Mouse (Mus musculus) kidney, embryonic 14.5 days (tissue): ENCODE data around the gene Lrrc29. TPM values are rescaled to one million over a fixed set of nuclear protein-coding genes. Genes with fewer than 3 reads are reported as not detected.

Experiments used
- ATAC-seq: fragments of 200-750 bp; cut with Nextera tagmentation; 2 replicates; pipeline ENCODE4 v1.8.0; 2017; ENCODE audit warnings: moderate number of reproducible peaks, mild to moderate bottlenecking, moderate TSS enrichment, moderate library complexity; ENCODE audit not compliant: low FRiP score, low TSS enrichment
- H3K27ac ChIP-seq: fragments of 300-500 bp; sonication (generic); 2 replicates; pipeline ENCODE4 v1.5.1; 2014; ENCODE audit warnings: low read depth, mild to moderate bottlenecking, low read length, moderate library complexity, mixed read lengths
- H3K27me3 ChIP-seq: fragments of 300-500 bp; sonication (generic); 2 replicates; pipeline ENCODE4 v1.6.1; 2014; ENCODE audit warnings: mild to moderate bottlenecking, low read length; ENCODE audit not compliant: control insufficient read depth, insufficient read depth
- H3K36me3 ChIP-seq: fragments of 300-500 bp; sonication (generic); 2 replicates; pipeline ENCODE4 v1.6.1; 2014; ENCODE audit warnings: low read length, mixed read lengths; ENCODE audit not compliant: control insufficient read depth, insufficient read depth
- H3K4me1 ChIP-seq: fragments of 300-500 bp; sonication (generic); 2 replicates; pipeline ENCODE4 v1.6.1; 2014; ENCODE audit warnings: low read length, mixed read lengths; ENCODE audit not compliant: control insufficient read depth, insufficient read depth
- H3K4me2 ChIP-seq: fragments of 300-500 bp; sonication (generic); replicated peaks from 2 replicates; pipeline ENCODE4 v1.6.1; 2014; ENCODE audit warnings: low read depth, mild to moderate bottlenecking, low read length
- H3K4me3 ChIP-seq: fragments of 300-500 bp; sonication (generic); 2 replicates; pipeline ENCODE4 v1.5.1; 2014; ENCODE audit warnings: mild to moderate bottlenecking, low read length
- H3K9ac ChIP-seq: fragments of 300-500 bp; sonication (generic); 2 replicates; pipeline ENCODE4 v1.6.1; 2014; ENCODE audit warnings: low read depth, mild to moderate bottlenecking, low read length, moderate library complexity
- H3K9me3 ChIP-seq: fragments of 300-500 bp; sonication (generic); 2 replicates; pipeline ENCODE4 v1.6.1; 2016; ENCODE audit warnings: low read length; ENCODE audit not compliant: control insufficient read depth
- WGBS: fragments of 180-500 bp; shearing (Covaris S2); extraction: QIAGEN DNeasy Blood & Tissue Kit; methylation state at CpG from one replicate; pipeline ENCODE4 v1.1.7; 2014; 5-methylcytosine and 5-hydroxymethylcytosine counted together
- polyA plus RNA-seq: library from polyadenylated mRNA; unstranded; fragments of >200 nt; fragmentation: Nextera tagmentation; extraction: Ambion mirVana; gene quantifications from 2 replicates; pipeline ENCODE4 v1.2.1, GENCODE M21; 2014

The Lrrc29 gene
- polyA plus RNA-seq, 1 experiment from 2014 or later, result 2.1 TPM

- WGBS, result 1% methylated on average over 28 of the region's 34 CpGs
- H3K4me3 ChIP-seq, result peak overlapping the region; percentile 79
- H3K27me3 ChIP-seq, result no peaks in the 10 kb centered on the region
- no peaks in the 10 kb centered on the region for H3K36me3 ChIP-seq
- peak overlapping the region; percentile 84 for H3K27ac ChIP-seq
- H3K9ac ChIP-seq, result peak overlapping the region; percentile 74
- ATAC-seq, result peak; percentile 41
- H3K4me1 ChIP-seq, result peaks cover 27% of the 10 kb centered on the region
- H3K9me3 ChIP-seq, result no peaks in the 10 kb centered on the region
- H3K4me2 ChIP-seq, result peak overlapping the region; percentile 92
Measured at GRCm38 (mm10) chr8:105346611-105347427, 20.7 kb upstream of the Lrrc29 start.

- no peaks in the 10 kb centered on the region for H3K27me3 ChIP-seq
- WGBS, result 41% methylated on average over 7 of the region's 7 CpGs
- peaks cover 37% of the 10 kb centered on the region for H3K4me1 ChIP-seq
- H3K36me3 ChIP-seq, result no peaks in the 10 kb centered on the region
- no peak overlapping the region; the same call in 1 of the 2 replicates for H3K9ac ChIP-seq
- no peaks in the 10 kb centered on the region for H3K9me3 ChIP-seq
- peak overlapping the region; percentile 92 for H3K4me2 ChIP-seq
- no peak overlapping the region; the same call in 1 of the 2 replicates for H3K27ac ChIP-seq
- ATAC-seq, result no peak
- peak overlapping the region; percentile 3; the same call in 1 of the 2 replicates for H3K4me3 ChIP-seq
Measured at GRCm38 (mm10) chr8:105345061-105345975, 19.2 kb upstream of the Lrrc29 start.

- 70% methylated on average over 8 of the region's 8 CpGs for WGBS
- no peak overlapping the region for H3K27ac ChIP-seq
Measured at GRCm38 (mm10) chr8:105343791-105344574, 17.9 kb upstream of the Lrrc29 start.

GRCm38 (mm10) chr8:105342768-105343167, 16.7 kb upstream of the Lrrc29 start:
- ATAC-seq, result no peak
- Histone ChIP-seq H3K4me2 (no peak overlapping the region), H3K9me3 (no peaks in the 10 kb centered on the region), H3K4me3 (no peak overlapping the region), H3K27ac (no peak overlapping the region), H3K9ac (no peak overlapping the region), H3K4me1 (peaks cover 31% of the 10 kb centered on the region), H3K27me3 (no peaks in the 10 kb centered on the region), H3K36me3 (peaks cover 8% of the 10 kb centered on the region; the same call in 1 of the 2 replicates)
- WGBS, result 83% methylated on average over 4 of the region's 4 CpGs

More at GRCm38 (mm10) chr8:105343791-105344574, 17.9 kb upstream of the Lrrc29 start:
- Histone ChIP-seq H3K4me1 (peaks cover 37% of the 10 kb centered on the region), H3K4me3 (no peak overlapping the region), H3K4me2 (no peak overlapping the region), H3K36me3 (no peaks in the 10 kb centered on the region), H3K27me3 (no peaks in the 10 kb centered on the region), H3K9ac (no peak overlapping the region), H3K9me3 (no peaks in the 10 kb centered on the region)
- ATAC-seq, result no peak

- Histone ChIP-seq H3K27ac (peak overlapping the region; percentile 55; the same call in 1 of the 2 replicates), H3K4me1 (peaks cover 27% of the 10 kb centered on the region), H3K4me3 (no peak overlapping the region), H3K9me3 (no peaks in the 10 kb centered on the region), H3K4me2 (no peak overlapping the region), H3K9ac (no peak overlapping the region), H3K27me3 (no peaks in the 10 kb centered on the region), H3K36me3 (peaks cover 22% of the 10 kb centered on the region)
- no peak for ATAC-seq
- 49% methylated on average over 8 of the region's 8 CpGs for WGBS
Measured at GRCm38 (mm10) chr8:105341399-105341798, 15.3 kb upstream of the Lrrc29 start.

GRCm38 (mm10) chr8:105339886-105340635, 14.0 kb upstream of the Lrrc29 start:
- no peaks in the 10 kb centered on the region for H3K27me3 ChIP-seq
- H3K27ac ChIP-seq, result no peak overlapping the region
- H3K4me3 ChIP-seq, result no peak overlapping the region
- H3K9ac ChIP-seq, result no peak overlapping the region
- H3K4me2 ChIP-seq, result no peak overlapping the region
- peaks cover 35% of the 10 kb centered on the region for H3K36me3 ChIP-seq
- H3K4me1 ChIP-seq, result peaks cover 15% of the 10 kb centered on the region; the same call in 1 of the 2 replicates
- no peaks in the 10 kb centered on the region for H3K9me3 ChIP-seq
- WGBS, result 76% methylated on average over 6 of the region's 6 CpGs
- no peak; the same call in 1 of the 2 replicates for ATAC-seq

GRCm38 (mm10) chr8:105338992-105339391, 12.9 kb upstream of the Lrrc29 start:
- peaks cover 10% of the 10 kb centered on the region; the same call in 1 of the 2 replicates for H3K4me1 ChIP-seq
- H3K27ac ChIP-seq, result no peak overlapping the region

More at GRCm38 (mm10) chr8:105338992-105339391, 12.9 kb upstream of the Lrrc29 start:
- peaks cover 45% of the 10 kb centered on the region for H3K36me3 ChIP-seq
- no peak overlapping the region for H3K9ac ChIP-seq
- no peak overlapping the region for H3K4me2 ChIP-seq
- no peak for ATAC-seq
- no peaks in the 10 kb centered on the region for H3K27me3 ChIP-seq
- no peak overlapping the region for H3K4me3 ChIP-seq
- no peaks in the 10 kb centered on the region for H3K9me3 ChIP-seq
- 23% methylated on average over 4 of the region's 4 CpGs for WGBS
